Mouse (Mus musculus) cerebellum, postnatal 10 days (tissue): Measurements from ENCODE around the gene Pot1a.

ENCODE experiments used
- DNase-seq, 2 experiments: peaks; one replicate each; pipeline ENCODE4 v3.0.0; 2021; ENCODE audit warnings: mixed read lengths in 2 of 2

Pot1a gene

DNA sequence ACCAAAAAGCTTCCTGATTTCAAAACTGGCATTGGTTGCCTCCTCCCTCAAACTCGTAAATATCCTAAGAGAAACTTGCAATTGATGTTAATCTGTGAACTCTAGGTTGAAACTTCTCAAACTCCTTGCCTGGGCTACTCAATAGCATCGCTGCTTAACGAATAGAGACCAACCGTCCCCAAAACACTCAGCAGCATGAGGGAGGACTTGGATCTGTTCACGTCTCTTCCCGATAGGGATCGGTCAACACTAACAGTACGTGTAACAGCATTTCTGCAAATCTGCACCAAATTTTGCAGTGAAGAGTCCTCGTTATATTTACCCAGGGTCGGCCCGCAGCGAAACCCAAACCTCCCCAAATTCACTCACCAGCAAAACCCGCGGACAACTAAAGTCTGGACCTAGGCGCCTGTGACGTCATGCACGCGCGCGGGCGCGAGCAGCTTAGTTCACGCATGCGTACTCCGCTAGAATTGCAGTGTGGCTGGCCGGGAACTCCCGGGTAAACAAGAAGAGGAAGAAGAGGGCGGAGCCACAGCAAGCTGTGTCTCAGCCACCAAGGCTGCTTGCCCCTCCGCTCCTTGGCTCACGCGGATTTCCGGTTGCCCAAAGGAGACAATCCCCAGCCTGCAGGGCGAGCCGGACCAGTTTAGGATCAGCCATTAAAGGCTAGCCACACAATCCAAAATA, at the start of gene Pot1a:
TSS of gene Pot1a (minus strand) at position 441 of the 690 bp plus-strand sequence.
- DNase-seq, result peak; percentile 98 to 99

DNA sequence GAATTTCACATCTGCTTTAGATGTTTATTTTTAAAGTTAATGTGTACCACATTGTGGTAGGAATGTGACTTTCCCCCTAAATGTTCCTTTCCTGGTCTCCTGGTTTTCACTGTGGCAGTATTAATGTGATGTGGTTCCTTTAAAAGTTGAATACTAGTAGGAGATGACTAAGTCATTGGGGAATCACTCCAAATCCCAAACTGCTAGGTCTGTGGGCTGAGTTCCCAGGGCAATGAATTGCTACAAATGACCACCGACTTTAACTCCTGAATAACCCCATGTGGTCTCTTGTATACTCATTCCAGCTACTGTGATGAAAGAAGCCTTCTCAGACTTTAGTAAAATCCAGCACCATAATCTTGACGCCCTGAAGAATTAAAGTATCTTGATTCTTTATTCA, 27.2 kb upstream of the Pot1a start:
- no peak for DNase-seq

DNA sequence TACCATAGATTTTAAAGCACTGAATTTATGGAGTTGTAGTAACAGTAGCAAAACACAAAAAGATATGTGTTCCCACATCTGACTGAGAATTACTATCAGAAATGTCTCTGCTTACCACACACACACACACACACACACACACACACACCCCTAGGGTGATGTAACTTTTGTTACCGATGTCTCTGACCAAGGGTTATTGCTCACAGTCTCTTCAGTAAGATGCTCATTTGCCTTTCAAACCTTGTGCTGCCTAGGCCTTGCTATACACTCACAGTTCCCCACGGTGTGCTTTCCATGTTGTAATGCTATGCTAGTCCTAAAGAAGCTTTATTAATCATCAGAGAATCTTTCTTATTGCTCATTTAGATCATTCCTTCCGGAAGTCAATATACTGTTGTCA, 3.0 kb downstream of the Pot1a start:
- DNase-seq, result no peak

DNA sequence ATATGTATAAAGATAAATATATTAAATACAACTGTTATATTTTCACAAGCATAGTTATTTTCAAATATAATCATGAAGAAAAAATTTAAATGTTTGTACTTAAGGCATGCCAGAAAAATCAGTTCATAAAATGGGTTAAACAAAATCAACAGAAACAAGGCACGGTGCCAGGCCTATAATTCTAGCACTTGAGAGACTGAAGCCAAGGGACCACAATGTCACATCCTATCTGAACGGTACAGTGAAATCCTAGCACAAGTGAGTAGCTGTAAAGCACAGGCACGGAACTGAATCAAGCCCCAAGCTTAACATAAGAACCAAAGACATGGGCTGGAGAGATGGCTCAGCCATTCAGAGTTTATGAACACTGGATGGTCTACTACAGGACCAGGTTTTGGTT, 6.8 kb downstream of the Pot1a start:
- peak; percentile 12 to 24 for DNase-seq

DNA sequence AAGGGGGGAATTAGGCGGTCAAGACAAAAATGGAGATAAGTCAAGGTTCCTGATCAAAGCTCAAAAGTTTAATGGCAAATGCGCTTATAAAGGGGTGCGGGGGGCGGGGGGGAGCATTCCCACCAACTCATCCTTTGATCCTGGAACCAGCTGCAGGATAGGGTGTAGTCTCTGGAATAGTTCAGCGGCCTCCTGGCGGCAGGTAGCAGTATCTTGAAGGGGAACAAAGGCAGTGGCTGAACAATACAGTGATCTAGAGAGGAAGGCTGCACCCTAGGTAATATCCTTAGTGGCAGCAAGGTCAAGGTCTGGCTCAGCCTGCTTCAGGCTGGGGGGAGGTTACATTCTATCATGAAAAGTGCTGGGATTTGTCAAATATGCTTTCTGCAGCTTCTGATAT, 7.8 kb downstream of the Pot1a start:
- DNase-seq, result no peak

DNA sequence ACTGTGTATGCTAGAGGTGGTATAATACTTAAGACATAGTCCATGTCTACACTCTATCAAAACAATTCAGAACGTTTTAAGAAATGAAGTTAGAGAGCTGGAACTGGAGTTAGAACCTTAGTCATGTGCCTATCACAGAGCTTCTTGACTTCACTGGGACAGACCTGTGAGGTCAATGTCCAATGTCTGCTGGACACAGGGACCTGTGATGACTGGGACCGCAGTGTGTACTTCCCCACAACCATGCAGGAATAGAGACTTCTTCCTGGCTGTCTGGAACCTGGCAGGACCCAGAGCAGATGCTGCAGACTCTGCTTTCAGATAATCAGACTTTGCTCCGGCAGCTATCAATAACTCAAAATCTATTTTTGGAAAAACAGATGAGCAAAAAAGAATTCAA, 40.8 kb downstream of the Pot1a start:
- DNase-seq, result no peak

DNA sequence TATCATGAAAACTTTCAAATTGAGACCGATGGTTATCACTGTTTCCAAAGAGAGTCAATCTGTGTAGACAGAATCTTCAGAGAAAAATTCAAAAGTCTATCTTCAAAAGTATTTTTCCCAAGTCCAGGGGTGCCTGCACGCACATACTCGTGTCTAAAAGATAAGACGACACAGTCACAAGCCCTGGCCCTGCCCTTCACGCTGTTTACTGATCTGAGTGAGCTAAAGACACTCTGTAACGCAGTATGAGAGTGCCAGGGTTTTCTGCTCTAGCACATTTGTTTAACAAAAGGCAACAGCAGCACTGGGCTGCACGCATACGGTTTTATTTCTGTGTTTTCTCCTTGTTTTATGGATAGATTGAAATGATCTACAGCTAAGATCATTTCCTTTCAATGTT, 41.5 kb downstream of the Pot1a start:
- peak; percentile 4 to 19 for DNase-seq

DNA sequence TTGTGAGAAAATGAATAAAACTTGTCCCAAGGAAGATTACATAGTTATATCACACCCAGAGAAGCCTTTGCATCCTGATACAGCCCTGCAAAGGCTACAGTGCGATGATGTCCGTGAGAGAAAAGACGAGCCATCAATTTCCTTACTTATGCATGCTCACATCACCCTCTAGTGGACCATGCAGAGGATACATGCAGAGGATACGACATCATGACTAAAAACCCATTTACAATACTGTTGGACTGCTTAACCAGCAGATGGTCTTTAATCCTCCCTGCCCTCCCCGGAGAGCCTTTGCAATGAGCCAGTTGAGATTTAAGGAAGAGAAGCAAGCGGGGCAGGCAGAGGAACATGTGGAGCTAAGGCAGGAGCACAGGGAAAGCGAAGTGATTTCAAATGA, 42.0 kb downstream of the Pot1a start:
- peak; percentile 75 to 76 for DNase-seq

DNA sequence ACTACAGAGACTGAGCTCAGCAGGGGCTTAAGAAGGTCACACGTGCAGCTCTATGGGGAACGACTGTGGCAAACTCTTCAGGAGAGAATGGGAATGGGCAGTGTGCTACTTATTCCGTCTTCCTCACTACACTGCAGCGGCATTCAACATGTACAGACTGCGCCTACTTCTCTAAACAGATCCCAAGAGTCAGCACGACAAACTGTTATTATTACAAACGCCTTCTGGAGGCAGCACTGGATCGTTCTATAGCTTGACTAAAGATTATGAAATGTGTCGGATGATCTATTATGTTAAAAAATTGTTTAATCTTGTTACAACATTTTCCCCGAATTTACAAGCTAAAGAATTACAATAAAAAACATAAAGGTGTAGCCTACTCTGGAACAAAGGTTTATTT, 42.8 kb downstream of the Pot1a start:
- DNase-seq, result no peak

DNA sequence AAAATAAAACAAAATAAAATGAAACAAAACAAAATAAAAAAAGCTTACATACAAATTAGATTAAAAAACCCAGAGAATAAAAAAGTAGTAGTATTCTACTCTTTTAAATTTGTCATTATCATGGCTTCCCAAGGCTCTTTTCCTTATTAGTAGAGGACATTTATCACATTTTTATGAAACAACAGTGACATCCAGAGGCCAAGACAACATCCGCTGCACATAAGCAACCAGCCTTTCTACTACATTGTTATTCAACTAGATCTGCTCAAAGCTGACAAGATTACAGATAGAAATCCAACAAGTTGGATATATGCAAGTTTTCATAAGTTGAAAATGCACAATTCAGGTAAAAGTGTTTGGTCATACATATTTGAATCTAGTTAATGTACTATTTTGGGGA, 56.4 kb downstream of the Pot1a start:
- DNase-seq, result peak; percentile 8 to 36

DNA sequence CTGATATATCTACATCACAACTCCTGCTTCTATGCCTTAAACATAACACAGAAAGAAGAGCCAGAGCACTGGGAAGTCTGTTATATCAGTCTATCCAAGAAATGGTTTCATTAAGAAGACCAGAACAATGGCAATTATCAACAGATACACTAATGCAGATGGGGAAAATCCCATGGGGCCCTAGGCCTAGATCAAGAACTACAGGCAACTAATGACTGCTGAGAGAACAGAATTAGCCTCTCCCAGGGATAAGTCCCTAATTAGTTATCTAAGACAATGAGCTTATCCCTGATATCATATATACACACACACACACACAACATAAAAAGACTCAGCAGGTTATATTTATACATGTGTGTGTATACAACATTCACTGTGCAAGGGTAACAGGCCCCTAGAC, 72.5 kb downstream of the Pot1a start:
- no peak for DNase-seq

DNA sequence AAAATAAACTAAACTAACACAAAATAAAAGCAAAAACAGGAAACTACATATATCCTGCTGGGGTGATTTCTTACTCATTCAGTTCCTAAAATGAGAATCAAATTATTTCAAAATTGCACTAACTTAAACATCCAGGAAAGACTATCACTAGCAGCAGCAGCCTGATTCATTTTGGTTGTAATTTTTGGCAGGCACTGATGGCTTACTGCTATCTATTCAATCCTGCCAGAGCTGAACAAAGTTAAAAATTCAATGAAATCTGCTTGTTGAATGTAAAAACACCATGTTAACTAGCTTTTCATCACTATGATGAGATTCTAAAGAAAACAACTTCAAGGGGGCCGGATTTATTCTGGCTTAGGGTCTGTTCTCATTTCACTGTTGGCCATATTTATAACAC, 82.5 kb downstream of the Pot1a start:
- DNase-seq, result no peak

DNA sequence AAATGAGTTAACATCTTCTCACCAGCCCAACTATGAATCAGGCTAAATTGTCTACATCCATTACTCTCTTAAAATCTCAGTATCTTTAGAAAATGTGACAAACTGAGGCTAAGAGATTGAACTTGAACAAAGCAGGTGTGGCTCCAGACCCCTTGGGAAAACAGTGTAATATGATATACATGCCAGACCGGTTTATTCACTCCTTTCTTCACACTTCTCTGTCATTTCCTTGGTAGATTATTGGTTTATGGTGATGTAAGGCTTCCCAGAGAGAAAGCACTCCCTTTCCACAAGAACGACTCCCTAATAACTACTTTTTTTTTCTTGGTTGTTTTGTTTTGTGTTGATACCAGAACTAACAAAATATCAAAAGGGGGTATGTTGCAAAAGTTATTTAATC, 98.4 kb downstream of the Pot1a start:
- DNase-seq, result no peak

DNA sequence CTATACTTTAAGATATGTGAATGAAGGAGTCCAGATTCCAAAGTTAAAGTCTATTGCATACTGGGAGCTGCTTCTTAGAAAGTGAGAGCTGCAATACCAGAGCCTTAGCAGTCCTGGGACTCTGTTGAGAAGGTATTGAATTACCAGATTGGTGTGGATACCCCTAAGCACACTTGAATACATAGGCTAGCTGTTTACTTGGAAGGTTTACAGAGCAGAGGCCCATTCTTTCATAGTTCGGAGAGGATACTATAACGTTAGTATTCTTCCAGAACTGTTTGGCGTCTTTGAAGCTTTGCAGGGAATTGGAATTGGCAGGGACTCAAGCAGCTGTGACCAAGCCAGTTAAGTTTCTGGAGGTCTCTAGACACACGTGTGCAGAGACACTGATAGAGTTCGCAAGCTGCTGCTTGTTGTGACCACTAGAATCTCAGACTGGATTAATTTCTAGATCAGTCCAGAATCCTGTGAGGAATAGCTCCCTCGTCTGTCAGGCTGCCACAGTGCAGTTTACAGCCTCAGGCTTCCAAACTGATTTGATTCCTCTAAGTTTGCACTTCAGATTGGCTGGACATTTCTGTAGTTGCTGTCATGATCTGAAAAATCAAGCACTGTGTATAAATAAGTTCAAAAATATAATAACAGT, 99.7 kb downstream of the Pot1a start:
- DNase-seq, result peak; percentile 76 to 78

DNA sequence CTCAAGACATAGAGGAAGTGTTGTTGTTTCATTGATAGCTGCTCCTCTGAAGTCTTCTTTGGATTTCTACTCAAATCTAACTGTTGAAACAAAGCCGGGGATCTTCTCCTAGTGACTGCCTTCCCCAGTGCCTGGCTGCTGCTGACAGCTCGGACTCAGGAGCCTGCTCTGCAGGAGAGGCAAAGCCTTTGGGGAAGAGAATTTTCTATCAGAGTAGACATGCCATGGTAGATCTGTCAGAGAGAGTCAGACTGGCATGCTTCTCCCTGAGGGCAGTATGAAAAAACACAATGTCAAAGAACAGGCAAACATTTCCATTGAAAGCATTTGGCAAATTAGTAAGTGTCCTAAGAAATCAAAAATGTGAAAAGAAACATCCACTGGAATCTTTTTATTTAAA, 109.1 kb downstream of the Pot1a start:
- peak in 1 of 2 experiments; percentile 12 for DNase-seq
